10 mouse cellular contexts compared by ENCODE assay signal in genomic region chr14:50892541-50893459, GRCm38 (mm10). TPM values are rescaled to one million over a fixed set of nuclear protein-coding genes. Genes with fewer than 3 reads are reported as not detected.
DNase-seq lines count a peak whose midpoint lies in the region; ATAC-seq lines count a peak whose summit lies in the region.
"Had no signal": no experiment of that assay in that cellular context is flagged by ENCODE, and none has a peak within 500 bp of the region (broad histone marks: within the 10 kb centered on the region; RNA-seq: fewer than 3 reads in every experiment).

No protein-coding gene starts in this region.

- no peak overlapping the region for H3K27ac ChIP-seq in forebrain, embryonic 11.5 days (ENCODE audit: low read depth, low read length)
- H3K27ac ChIP-seq in hindbrain, embryonic 14.5 days = no peak overlapping the region
- H3K27ac ChIP-seq: hindbrain, embryonic 10.5 days had no signal

- no peak for ATAC-seq in cerebellum, adult (ENCODE audit: insufficient number of reproducible peaks, low FRiP score, low TSS enrichment)
- no peak for ATAC-seq in activated CD4-positive, CD25-positive, alpha-beta regulatory T cell, adult 4 months
- ATAC-seq in forebrain, embryonic 11.5 days (replicated peaks; ENCODE audit: low FRiP score) = no peak
- no peak for ATAC-seq in hindbrain, embryonic 14.5 days (ENCODE audit: low FRiP score)

- H3K4me1 ChIP-seq in forebrain, embryonic 11.5 days (replicated peaks; ENCODE audit: control insufficient read depth, insufficient read depth, low read length) = 0 out of 2 replicates have a peak, but pooled peaks cover 3% of the 10 kb centered on the region
- H3K4me1 ChIP-seq in hindbrain, embryonic 14.5 days (replicated peaks; ENCODE audit: control insufficient read depth, insufficient read depth, low read length) = 0 out of 2 replicates have a peak, but pooled peaks cover 5% of the 10 kb centered on the region

- 90% methylated on average over 22 of the region's 22 CpGs for WGBS in forebrain, embryonic 11.5 days
- 90% methylated on average over 22 of the region's 22 CpGs for WGBS in hindbrain, embryonic 14.5 days

- no peak overlapping the region for H3K9ac ChIP-seq in forebrain, embryonic 11.5 days (ENCODE audit: low read length)
- no peak overlapping the region for H3K9ac ChIP-seq in hindbrain, embryonic 14.5 days

- H3K4me2 ChIP-seq in forebrain, embryonic 11.5 days (ENCODE audit: low read depth, low read length, severe bottlenecking) = no peak overlapping the region
- H3K4me2 ChIP-seq in hindbrain, embryonic 14.5 days (replicated peaks) = no peak overlapping the region

- intact Hi-C loops in gastrocnemius, postnatal 36 days (cut with DNase I) = no loop called here

- no peaks in the 10 kb centered on the region for H3K9me3 ChIP-seq in forebrain, embryonic 11.5 days (ENCODE audit: control insufficient read depth, low read length)
- H3K9me3 ChIP-seq in hindbrain, embryonic 14.5 days (ENCODE audit: control insufficient read depth, low read length) = no peaks in the 10 kb centered on the region

- H3K36me3 ChIP-seq in forebrain, embryonic 11.5 days (ENCODE audit: control insufficient read depth, insufficient read depth, low read length) = no peaks in the 10 kb centered on the region
- no peaks in the 10 kb centered on the region for H3K36me3 ChIP-seq in hindbrain, embryonic 14.5 days (replicated peaks; ENCODE audit: control insufficient read depth, insufficient read depth)
- H3K36me3 ChIP-seq: hindbrain, embryonic 10.5 days had no signal

- H3K27me3 ChIP-seq in forebrain, embryonic 11.5 days (ENCODE audit: control insufficient read depth, insufficient read depth, low read length) = no peaks in the 10 kb centered on the region; the same call in 1 of the 2 replicates
- 0 out of 2 replicates have a peak, but pooled peaks cover 6% of the 10 kb centered on the region for H3K27me3 ChIP-seq in hindbrain, embryonic 14.5 days (ENCODE audit: control insufficient read depth, insufficient read depth, low read length)
- H3K27me3 ChIP-seq: CH12.LX had no signal

- DNase-seq in cerebellum, adult 9-11 months = peak; percentile 48
- DNase-seq in adrenal gland, adult 8-10 months = peak; percentile 11
- peak; percentile 26 to 38 for DNase-seq in gastrocnemius, postnatal 36 days
- DNase-seq in lung, postnatal 25 days (ENCODE audit: low spot score) = peak; percentile 45
- no peak for DNase-seq in forebrain, embryonic 11.5 days (ENCODE audit: low spot score)
- no peak for DNase-seq in hindbrain, embryonic 14.5 days (ENCODE audit: low spot score)

- H3K4me3 ChIP-seq in forebrain, embryonic 11.5 days (ENCODE audit: low read depth, low read length) = no peak overlapping the region
- H3K4me3 ChIP-seq in hindbrain, embryonic 14.5 days (replicated peaks; ENCODE audit: low read length) = no peak overlapping the region
- H3K4me3 ChIP-seq: hindbrain, embryonic 10.5 days had no signal

RNA-seq across cellular contexts. Expression of gene Klhl33, which starts 4.5 kb away (rescaled TPM):
- total RNA-seq in adrenal gland, adult 8-10 months (2022) = 1 to 10 TPM; 1.0 to 3.4 (median 1.8) TPM
- total RNA-seq in gastrocnemius, postnatal 36 days (2021) = 100 to 1,000 TPM; 100 to 136 TPM
- under 1 TPM in 1 of 2 experiments, not detected in 1; 0.21 TPM for polyA plus RNA-seq in activated CD4-positive, CD25-positive, alpha-beta regulatory T cell, adult 4 months (2017; shearing (Covaris generic))
- 0.16 and 0.21 TPM in 2 replicates for polyA plus RNA-seq in forebrain, embryonic 11.5 days (2014; fragmentation: Nextera tagmentation; extraction: Ambion mirVana)
- 1.2 and 1.3 TPM in 2 replicates for polyA plus RNA-seq in hindbrain, embryonic 14.5 days (2014; fragmentation: Nextera tagmentation; extraction: Ambion mirVana)
- total RNA-seq: CH12.LX had no signal

RNA-seq across cellular contexts. Expression of gene Tep1, which starts 22.4 kb away (rescaled TPM):
- 10 to 100 TPM; 25.5 to 33.6 (median 25.9) TPM for total RNA-seq in adrenal gland, adult 8-10 months (2022)
- 1 to 10 TPM; 6.6 to 8.8 TPM for total RNA-seq in gastrocnemius, postnatal 36 days (2021)
- 10 to 100 TPM; 20.7 to 22.0 TPM for polyA plus RNA-seq in activated CD4-positive, CD25-positive, alpha-beta regulatory T cell, adult 4 months (2017; shearing (Covaris generic))
- polyA plus RNA-seq in forebrain, embryonic 11.5 days (2014; fragmentation: Nextera tagmentation; extraction: Ambion mirVana) = 4.4 and 5.2 TPM in 2 replicates
- polyA plus RNA-seq in hindbrain, embryonic 14.5 days (2014; fragmentation: Nextera tagmentation; extraction: Ambion mirVana) = 3.3 TPM in 2 replicates

RNA-seq across cellular contexts. Expression of gene Osgep, which starts 31.9 kb away (rescaled TPM):
- total RNA-seq in adrenal gland, adult 8-10 months (2022) = 10 to 100 TPM; 44.8 to 55.6 (median 51.3) TPM
- 10 to 100 TPM; 38.3 to 46.7 TPM for total RNA-seq in gastrocnemius, postnatal 36 days (2021)
- 100 to 1,000 TPM in 1 of 2 experiments, 10 to 100 TPM in 1; 73.9 to 108 TPM for polyA plus RNA-seq in activated CD4-positive, CD25-positive, alpha-beta regulatory T cell, adult 4 months (2017; shearing (Covaris generic))
- 158 and 179 TPM in 2 replicates for polyA plus RNA-seq in forebrain, embryonic 11.5 days (2014; fragmentation: Nextera tagmentation; extraction: Ambion mirVana)
- polyA plus RNA-seq in hindbrain, embryonic 14.5 days (2014; fragmentation: Nextera tagmentation; extraction: Ambion mirVana) = 107 and 118 TPM in 2 replicates

RNA-seq across cellular contexts. Expression of gene Apex1, which starts 32.0 kb away (rescaled TPM):
- total RNA-seq in adrenal gland, adult 8-10 months (2022) = 10 to 100 TPM; 73.6 to 85.2 (median 74.1) TPM
- 10 to 100 TPM; 26.9 to 28.6 TPM for total RNA-seq in gastrocnemius, postnatal 36 days (2021)
- 100 to 1,000 TPM in 1 of 2 experiments, 10 to 100 TPM in 1; 72.8 to 108 TPM for polyA plus RNA-seq in activated CD4-positive, CD25-positive, alpha-beta regulatory T cell, adult 4 months (2017; shearing (Covaris generic))
- 399 and 410 TPM in 2 replicates for polyA plus RNA-seq in forebrain, embryonic 11.5 days (2014; fragmentation: Nextera tagmentation; extraction: Ambion mirVana)
- 165 and 171 TPM in 2 replicates for polyA plus RNA-seq in hindbrain, embryonic 14.5 days (2014; fragmentation: Nextera tagmentation; extraction: Ambion mirVana)

RNA-seq across cellular contexts. Expression of gene Pip4p1, which starts 37.9 kb away (rescaled TPM):
- total RNA-seq in adrenal gland, adult 8-10 months (2022) = 10 to 100 TPM; 62.3 to 74.8 (median 68.0) TPM
- total RNA-seq in gastrocnemius, postnatal 36 days (2021) = 10 to 100 TPM; 12.4 to 15.4 TPM
- 1 to 10 TPM; 3.6 to 4.1 TPM for polyA plus RNA-seq in activated CD4-positive, CD25-positive, alpha-beta regulatory T cell, adult 4 months (2017; shearing (Covaris generic))
- polyA plus RNA-seq in forebrain, embryonic 11.5 days (2014; fragmentation: Nextera tagmentation; extraction: Ambion mirVana) = 54.4 and 67.3 TPM in 2 replicates
- 93.1 and 100.0 TPM in 2 replicates for polyA plus RNA-seq in hindbrain, embryonic 14.5 days (2014; fragmentation: Nextera tagmentation; extraction: Ambion mirVana)

Comparison
In these comparisons a context has a peak if more than half of its experiments do, and no peak if none do; other contexts are left out.
1. DNase-seq: peak in cerebellum, adult 9-11 months (single experiment), adrenal gland, adult 8-10 months (single experiment), gastrocnemius, postnatal 36 days (2 of 2) and lung, postnatal 25 days (single experiment); none in forebrain, embryonic 11.5 days (single experiment) and hindbrain, embryonic 14.5 days (single experiment).